Mouse (Mus musculus) gastrocnemius, postnatal 10 days (tissue): Measurements from ENCODE around the gene Cyb5r2. TPM values are rescaled to one million over a fixed set of nuclear protein-coding genes. Genes with fewer than 3 reads are reported as not detected.

Experiments used
- DNase-seq: peaks from one replicate; pipeline ENCODE4 v3.0.0; 2021; ENCODE audit warnings: mixed read lengths
- total RNA-seq, 2 experiments: library from RNA; stranded (reverse); gene quantifications; 2 replicates each; pipeline ENCODE4 v1.2.3; 2021

Cyb5r2 gene
- total RNA-seq, 2 experiments from 2014 or later: 0.20 to 0.54 TPM

DNA sequence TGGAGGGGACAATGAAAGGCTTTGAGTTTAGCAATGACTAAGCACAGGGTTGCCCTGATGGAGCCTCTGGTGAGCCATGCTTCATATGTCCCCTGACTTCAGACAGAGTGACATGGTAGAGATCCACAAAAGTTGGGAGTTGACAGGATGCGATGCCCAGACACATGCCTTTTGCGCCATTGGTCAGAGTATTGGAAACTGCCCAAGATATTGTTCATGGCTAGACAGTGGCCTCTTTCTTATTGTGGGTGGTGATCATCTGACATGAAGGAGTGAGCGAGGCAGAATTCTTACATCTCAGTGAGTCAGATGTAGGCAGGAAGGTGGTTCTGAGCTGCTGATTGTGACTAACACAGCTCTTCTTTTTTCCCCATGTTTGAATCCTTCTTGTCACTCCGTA, 35.3 kb downstream of the Cyb5r2 start:
- DNase-seq: no peak

DNA sequence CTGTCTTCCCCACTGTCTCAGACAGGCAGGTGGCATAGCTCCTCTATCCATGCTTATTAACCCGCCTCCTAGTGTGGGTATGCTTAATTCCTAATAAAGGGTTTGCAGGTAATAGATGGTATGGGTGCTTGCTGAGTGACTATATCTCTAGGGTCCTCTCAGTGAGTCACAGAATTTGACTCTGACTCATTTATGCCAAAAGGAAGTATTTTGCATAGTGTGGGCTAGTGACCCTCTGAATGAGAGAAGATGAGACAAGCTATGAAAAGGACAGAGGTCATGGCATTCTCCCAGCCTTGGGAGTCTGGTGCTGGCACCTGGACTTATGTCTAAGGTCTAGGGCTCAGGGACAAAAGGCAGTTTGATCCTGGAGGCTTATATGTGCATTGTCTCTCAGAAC, 37.1 kb downstream of the Cyb5r2 start:
- no peak for DNase-seq

DNA sequence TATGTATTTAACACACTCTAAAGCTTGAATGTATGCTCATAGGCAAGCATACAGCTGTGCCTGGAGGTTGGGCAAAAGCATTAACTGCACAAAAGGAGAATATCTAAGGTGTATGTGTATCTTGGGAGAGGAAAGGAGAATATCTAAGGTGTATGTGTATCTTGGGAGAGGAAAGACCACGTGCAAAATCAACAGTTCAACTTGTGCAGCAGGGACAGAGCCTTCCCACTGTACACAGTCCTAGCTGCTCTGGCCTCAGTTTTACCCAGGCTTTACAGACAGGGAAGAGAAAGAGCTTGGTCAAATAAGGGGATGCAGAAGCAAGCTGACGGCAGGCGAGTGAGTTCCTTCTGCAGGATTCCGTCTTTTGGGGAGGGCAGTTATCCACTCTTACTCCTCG, 43.8 kb downstream of the Cyb5r2 start:
- DNase-seq: no peak

DNA sequence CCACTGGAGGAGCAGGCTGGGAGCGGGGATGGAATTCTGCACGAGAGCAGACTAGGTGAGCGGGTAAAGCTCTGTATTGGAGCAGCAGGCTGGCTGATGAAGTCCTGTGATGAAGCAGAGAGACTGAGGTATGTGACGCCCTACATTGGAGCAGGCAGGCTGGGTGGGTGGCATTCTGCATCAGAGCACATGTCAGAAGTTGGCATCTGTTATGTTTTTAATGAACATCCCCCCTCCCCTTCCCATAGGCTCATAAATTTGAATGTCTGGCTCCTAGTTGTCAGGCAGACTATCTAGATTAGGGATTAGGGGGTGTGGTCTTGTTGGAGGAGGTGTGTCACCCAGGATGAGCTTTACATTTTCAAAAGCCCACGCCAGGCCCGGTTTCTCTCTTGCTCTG, 45.1 kb downstream of the Cyb5r2 start:
- no peak for DNase-seq

DNA sequence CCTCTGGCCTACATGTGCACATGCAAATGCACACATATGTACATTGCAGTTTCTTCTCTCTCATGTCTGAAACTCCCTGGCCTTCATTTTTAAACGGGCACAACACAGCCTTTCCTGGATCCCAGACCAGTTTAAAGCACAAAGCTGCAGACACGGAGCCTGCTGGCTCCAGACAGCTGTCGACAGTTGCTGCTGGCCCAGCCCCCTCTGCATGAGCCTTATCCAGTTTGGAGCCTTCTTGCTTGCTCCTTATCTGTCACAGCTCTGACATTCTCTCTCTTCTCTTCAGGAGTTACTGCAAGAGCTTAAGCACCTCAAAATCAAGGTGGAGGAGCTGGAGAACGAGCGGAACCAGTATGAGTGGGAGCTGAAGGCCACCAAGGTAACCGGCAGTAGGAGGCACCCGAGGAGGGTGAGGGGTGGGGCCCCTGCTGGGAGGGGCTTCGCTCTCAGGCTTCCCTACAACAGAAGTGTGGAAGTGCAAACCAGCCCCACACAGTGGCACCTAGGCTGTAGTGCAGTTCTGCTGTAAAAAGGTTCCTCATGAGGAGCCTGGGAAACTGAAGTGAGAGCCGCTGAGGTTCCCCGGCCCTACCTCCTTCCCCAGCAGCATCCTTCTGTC, 49.2 kb downstream of the Cyb5r2 start:
- peak; percentile 65 for DNase-seq

DNA sequence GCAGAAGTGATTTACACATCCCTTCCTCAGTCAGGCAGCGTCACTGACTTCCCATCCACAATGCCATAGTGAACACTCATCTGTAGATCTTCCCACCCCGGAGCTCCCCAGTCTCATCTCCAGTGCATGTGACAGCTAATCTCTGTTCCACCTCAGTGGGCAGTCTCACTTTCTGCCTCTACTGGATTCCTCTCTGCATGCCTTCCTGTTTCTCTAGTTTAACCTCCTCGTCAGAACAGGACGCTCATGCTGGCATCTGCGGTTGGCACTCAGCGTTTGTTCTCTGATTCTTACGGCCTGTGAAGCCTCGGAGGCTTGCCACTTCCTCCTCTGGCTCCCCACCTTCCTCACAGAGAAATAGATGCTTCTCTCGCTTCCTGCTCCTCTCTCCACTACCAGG, 50.2 kb downstream of the Cyb5r2 start:
- DNase-seq: no peak

DNA sequence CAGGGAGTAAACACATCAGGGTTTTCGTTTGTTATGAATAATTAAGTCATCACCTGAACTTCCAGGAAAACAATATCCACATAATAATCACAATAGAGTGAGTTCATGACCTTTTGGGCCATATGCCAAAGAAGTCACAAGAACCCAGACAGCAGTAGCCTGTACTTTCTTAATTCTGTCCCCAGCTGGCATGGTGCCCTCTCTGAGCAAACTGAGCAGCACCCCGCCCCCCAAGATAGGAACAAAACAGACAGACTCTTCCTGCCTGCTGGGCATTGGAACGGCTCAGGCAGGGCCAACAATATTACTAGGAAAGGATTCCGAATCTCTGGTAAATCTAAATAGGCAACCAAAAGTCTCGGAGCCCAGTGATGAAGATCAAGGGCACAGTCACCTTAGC, 51.9 kb downstream of the Cyb5r2 start:
- peak; percentile 11 for DNase-seq

DNA sequence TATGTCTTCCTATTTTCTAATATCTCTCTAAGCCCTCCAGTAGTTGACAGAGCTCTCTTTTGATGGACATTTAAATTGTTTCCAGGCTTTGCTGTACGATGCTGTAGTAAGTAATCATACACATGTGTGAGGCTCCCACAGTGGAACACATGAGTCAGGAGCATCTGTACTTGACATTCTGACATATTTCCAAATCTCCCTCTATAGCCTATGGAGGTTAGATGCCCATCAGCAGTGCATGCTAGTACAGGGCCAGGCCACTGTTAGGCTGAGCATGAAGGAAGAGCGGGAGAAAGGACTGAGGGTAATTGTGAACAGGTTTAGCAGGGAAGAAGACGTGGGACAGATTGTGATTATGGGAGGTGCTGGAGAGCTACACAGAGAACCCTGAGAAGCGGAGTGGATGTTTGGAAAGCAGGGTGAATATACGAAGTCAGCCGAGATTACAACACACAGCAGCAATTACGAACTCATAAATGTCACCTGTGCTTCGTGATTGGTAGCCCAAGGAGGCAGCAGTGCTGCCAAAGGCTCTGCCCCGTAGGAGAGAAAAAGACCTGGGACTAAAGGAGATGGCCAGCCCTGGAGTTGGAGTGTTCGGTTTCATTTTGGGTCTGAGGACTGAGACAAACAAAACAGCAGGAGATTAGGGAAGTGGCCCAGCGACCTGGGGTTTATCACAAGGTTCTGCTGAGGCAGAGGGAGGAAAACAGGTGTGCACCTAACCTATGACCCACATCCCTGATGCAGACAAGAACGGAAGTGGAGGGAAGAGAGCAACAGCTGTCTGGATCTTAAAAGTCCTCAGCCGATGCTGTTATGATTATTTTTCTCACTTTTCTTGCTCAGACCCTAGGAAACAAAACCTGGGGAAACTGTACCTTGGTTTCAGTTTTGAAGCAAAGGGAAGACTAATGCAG, 55.1 kb downstream of the Cyb5r2 start:
- no peak for DNase-seq

DNA sequence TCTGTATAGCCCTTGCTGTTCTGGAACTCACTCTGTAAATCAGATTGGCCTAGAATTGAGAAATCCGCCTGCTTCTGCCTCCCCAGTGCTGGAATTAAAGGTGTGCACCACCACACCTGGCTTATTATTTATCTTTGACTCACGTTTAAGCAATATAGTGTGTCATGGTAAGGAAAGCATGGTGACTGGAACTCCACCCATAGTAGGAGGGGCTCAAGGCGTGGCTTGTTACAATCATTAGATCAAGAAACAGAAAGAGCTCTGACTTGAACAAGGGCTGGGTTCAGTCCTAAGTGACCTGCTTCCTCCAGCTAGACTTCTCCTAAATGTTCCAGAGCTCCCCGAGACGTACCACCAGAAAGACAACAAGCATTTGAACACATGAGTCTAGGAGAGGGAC, 57.2 kb downstream of the Cyb5r2 start:
- DNase-seq: no peak

DNA sequence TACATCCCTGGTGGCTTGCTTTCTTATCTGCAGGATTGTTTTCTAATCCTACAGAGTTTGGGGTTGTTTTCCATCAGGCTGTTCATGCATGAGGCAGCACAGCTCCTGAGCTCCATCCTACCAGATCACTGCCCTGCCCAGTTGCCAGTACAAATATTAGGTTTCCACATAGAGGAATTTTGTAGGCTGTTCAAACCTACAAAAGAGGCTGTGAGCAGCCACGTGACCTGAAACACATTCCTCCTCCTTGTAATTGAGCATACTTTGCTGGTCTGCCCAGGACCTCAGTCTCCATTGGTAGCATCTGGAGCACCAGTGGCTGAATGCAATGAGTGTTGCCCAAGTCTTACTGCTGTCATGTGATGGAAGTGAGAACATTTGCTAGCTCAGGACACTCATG, 57.9 kb downstream of the Cyb5r2 start:
- DNase-seq: no peak

Other genes starting within 250 kb of the Cyb5r2 start
- gene Olfml1, start 190.6 kb downstream of the Cyb5r2 start, total RNA-seq: 10 to 100 TPM; 10.5 to 12.7 TPM
- 10 to 100 TPM; 16.8 to 20.1 TPM for gene Ppfibp2, start 162.8 kb downstream of the Cyb5r2 start, total RNA-seq
- not detected for gene 5330417H12Rik, start 132.9 kb downstream of the Cyb5r2 start, total RNA-seq
- not detected for gene Ovch2, start 43.2 kb upstream of the Cyb5r2 start, total RNA-seq
- not detected for gene Olfr467, start 54.2 kb upstream of the Cyb5r2 start, total RNA-seq
- not detected for gene Olfr469, start 67.5 kb upstream of the Cyb5r2 start, total RNA-seq
- not detected for gene Olfr470, start 89.5 kb upstream of the Cyb5r2 start, total RNA-seq
- under 1 TPM in 1 of 2 experiments, not detected in 1; 0.05 TPM for gene Olfr472, start 139.9 kb upstream of the Cyb5r2 start, total RNA-seq
- gene Olfr473, start 172.4 kb upstream of the Cyb5r2 start, total RNA-seq: not detected
- not detected for gene Olfr474, start 196.6 kb upstream of the Cyb5r2 start, total RNA-seq
- not detected for gene Olfr476, start 206.8 kb upstream of the Cyb5r2 start, total RNA-seq
- not detected for gene Olfr477, start 228.7 kb upstream of the Cyb5r2 start, total RNA-seq